Mouse (Mus musculus): Measurements from ENCODE around the gene Sox2.

Gene Sox2

DNA sequence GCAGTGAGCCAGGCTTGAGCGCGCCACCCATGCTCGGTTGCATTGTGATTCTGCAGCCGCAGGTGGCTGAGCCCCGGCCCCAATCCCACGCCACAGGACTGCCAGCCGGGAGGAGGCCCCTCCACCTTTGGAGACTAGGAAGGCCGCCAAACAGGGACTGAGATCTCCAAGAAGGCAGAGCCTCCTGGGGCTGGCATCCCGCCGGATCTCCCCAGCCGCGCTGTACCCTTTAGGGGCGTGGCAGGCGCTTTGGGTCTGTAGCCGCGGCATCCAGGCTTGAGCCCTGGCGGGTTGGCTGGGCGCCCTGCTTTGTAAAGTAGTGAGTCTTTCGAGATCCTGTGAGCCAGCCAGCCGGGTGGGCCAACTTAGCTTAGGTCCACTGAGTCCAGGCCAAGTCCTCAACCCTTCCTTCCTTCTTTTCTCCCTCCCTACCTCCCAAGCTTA, 7.7 kb upstream of the Sox2 start:
- in situ Hi-C loops (cut with MboI, MseI): loop anchor here (10.0 to 25.0 kb wide), 3 partner anchors 462 to 1422 kb away; partner anchors contain the start of gene Acad9

DNA sequence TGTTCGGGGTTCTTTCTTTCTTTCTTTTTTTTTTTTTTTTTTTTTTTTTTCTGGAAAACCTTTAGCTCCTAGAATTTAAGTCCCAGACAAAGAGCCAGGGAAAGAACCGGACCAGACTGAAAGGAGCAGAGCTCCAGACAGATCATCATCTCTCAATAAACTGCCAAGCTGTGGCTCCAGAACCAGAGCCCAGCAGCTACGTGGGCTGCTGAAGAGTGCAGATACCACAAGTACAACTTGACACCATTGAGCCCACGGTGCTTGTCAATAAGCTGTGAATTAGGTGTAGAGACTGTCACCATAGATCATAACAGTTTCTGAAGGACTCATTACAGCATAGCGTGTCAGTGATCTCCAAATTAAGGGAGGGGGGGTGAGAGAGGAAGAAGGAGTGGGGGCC, 7.1 kb upstream of the Sox2 start:
- in situ Hi-C loops (cut with MboI, MseI): loop anchor here (10.0 to 25.0 kb wide), 3 partner anchors 462 to 1422 kb away; partner anchors contain the start of gene Acad9

DNA sequence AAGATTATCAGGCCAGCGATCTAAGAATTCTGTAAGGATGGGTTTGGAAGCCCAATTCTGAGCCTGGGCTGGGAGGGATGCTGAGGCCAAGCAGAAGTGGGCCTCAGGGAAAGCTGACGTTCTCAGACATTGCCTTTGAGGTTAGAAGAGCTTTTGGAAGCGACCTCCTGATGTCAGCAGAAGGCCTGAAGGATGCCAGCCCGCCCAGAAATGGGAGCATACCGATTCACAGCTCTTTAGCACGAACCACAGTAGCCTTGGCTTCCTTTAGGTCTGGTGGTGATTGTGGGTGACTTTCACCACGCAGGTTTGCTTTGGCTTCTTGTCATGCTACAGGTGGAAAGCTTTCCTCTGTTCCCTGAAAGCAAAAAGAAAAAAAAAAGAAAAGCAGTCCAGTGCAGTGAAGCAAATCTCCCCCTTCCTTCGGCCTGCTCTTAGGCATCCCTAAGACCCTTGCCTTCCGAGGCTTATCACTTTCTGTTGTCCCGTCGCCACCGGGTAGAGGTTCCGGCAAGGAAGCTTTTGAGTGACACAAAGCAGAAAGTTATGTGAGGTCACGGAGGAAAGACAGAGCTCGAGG, 6.6 kb upstream of the Sox2 start:
- in situ Hi-C loops (cut with MboI, MseI): loop anchor here (10.0 to 25.0 kb wide), 3 partner anchors 461 to 1421 kb away; partner anchors contain the start of gene Acad9

DNA sequence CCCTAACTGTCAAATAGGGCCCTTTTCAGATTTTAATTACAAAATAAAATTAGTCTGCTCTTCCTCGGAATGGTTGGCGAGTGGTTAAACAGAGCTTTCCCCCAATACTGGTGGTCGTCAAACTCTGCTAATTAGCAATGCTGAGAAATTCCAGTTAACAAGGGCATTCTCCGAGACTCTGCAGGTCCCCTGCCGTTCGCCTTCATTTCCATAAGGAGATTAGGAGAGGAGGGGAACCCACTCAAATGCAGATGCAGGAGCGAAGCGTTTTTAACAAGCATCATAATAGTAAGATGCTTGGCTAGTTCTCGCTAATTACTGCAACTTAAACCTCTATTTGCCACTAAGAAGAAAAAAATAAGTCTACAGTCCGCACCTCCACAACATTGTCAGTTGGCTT, 4.0 kb upstream of the Sox2 start:
- in situ Hi-C loops (cut with MboI, MseI): loop anchor here (10.0 to 25.0 kb wide), 3 partner anchors 459 to 1419 kb away; partner anchors contain the start of gene Acad9

DNA sequence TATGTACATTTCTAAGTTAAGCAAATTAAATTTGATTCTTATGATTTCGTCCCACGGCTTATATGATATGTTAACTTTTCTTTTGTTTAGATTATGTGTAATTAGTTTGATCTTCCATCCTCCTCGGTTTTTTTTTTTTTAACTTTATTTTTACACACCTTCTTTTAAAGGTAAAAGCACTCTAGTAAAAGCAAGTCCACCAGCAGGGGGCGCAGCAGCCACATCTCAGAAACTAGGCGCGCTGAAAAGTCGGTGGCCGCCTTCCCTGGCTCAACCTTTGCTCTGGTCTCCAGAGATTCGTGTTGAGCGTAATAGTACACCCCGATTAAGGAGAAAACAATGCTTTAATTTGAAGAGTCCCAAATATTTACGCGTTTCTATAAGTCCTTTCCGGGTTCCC, 2.5 kb upstream of the Sox2 start:
- in situ Hi-C loops (cut with MboI, MseI): loop anchor here (10.0 to 25.0 kb wide), 3 partner anchors 457 to 1417 kb away; partner anchors contain the start of gene Acad9

DNA sequence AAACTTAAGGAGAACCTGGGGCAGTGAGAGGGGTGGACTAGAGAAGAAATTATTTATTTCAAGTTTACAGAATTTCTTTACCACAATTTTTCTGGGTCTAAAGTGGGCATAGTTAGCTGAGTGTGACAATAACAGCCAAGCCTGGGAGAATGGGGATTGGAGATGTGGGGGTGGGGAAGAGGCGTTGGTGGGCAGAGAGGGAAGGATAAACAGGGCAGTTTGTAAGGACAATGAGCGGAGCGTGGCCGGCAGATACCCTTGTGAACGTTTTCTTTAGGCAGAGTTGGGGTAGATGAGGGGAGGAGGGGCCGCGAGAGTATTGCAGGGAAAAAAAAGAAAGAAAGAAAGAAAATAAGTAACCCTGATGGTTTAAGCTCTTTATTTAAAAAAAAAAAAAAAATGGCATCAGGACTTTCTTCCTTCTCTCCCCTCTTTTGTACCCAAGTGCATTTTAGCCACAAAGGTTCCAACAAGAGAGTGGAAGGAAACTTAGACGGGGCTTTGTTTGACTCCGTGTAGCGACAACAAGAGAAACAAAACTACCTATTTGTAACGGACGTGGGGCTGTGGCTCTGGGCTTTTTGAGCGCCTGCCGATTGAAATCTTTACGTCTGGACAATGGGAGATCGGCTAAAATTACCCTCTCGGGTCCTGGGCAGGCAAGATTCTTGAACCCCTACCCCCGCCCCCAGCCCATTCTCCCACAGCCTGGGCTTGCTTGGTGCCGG, 1.9 kb upstream of the Sox2 start:
- in situ Hi-C loops (cut with MboI, MseI): loop anchor here (10.0 to 25.0 kb wide), 3 partner anchors 457 to 1417 kb away; partner anchors contain the start of gene Acad9

DNA sequence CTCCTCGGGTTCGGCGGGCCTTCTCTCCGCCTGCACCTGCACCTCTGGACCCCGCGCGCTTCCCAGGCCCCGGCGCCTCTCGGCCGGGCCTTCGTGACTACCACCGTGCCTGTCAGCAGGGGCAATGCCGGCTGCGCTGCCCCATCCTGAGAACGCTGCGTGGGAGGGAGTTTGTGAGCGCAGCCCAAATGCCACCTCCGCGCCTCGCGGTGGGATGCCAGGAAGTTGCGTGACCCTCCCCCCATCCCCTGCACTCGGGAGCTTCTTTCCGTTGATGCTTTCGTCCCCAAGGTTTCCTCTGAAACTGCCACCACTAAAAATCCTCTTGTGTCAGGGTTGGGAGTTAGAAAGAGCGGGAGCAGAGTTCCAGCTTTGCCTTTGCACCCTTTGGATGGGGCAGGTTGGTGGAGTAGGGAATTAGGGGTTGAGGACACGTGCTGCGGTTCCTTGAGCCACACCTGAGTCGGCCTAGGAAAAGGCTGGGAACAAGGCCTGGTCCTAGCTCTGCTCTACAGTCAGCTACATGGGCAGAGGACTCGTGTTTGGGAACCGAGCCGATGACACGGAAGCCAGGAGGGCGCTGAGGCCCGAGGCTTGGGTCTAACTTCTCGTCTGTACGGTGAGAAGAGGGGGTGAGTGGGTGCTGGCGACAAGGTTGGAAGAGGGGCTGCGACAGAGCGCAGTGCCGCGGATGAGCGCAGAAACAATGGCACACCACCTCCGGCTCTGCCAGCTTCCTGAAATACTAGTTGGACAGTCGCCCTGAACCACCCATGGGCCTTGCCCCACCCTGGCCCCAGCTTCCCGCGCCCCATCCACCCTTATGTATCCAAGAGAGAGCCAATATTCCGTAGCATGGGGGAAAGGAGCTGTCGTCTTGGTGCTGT, 1.1 kb upstream of the Sox2 start:
- in situ Hi-C loops (cut with MboI, MseI): loop anchor here (10.0 to 25.0 kb wide), 3 partner anchors 456 to 1416 kb away; partner anchors contain the start of gene Acad9

DNA sequence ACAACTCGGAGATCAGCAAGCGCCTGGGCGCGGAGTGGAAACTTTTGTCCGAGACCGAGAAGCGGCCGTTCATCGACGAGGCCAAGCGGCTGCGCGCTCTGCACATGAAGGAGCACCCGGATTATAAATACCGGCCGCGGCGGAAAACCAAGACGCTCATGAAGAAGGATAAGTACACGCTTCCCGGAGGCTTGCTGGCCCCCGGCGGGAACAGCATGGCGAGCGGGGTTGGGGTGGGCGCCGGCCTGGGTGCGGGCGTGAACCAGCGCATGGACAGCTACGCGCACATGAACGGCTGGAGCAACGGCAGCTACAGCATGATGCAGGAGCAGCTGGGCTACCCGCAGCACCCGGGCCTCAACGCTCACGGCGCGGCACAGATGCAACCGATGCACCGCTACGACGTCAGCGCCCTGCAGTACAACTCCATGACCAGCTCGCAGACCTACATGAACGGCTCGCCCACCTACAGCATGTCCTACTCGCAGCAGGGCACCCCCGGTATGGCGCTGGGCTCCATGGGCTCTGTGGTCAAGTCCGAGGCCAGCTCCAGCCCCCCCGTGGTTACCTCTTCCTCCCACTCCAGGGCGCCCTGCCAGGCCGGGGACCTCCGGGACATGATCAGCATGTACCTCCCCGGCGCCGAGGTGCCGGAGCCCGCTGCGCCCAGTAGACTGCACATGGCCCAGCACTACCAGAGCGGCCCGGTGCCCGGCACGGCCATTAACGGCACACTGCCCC, 586 bp downstream of the Sox2 start:
- in situ Hi-C loops (cut with MboI, MseI): loop anchor here (10.0 kb wide), 1 partner anchor 834 kb away; no protein-coding TSS in a partner anchor

DNA sequence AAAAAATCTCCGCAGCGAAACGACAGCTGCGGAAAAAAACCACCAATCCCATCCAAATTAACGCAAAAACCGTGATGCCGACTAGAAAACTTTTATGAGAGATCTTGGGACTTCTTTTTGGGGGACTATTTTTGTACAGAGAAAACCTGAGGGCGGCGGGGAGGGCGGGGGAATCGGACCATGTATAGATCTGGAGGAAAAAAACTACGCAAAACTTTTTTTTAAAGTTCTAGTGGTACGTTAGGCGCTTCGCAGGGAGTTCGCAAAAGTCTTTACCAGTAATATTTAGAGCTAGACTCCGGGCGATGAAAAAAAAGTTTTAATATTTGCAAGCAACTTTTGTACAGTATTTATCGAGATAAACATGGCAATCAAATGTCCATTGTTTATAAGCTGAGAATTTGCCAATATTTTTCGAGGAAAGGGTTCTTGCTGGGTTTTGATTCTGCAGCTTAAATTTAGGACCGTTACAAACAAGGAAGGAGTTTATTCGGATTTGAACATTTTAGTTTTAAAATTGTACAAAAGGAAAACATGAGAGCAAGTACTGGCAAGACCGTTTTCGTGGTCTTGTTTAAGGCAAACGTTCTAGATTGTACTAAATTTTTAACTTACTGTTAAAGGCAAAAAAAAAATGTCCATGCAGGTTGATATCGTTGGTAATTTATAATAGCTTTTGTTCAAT, 1.4 kb downstream of the Sox2 start:
- in situ Hi-C loops (cut with MboI, MseI): loop anchor here (10.0 kb wide), 1 partner anchor 833 kb away; no protein-coding TSS in a partner anchor

DNA sequence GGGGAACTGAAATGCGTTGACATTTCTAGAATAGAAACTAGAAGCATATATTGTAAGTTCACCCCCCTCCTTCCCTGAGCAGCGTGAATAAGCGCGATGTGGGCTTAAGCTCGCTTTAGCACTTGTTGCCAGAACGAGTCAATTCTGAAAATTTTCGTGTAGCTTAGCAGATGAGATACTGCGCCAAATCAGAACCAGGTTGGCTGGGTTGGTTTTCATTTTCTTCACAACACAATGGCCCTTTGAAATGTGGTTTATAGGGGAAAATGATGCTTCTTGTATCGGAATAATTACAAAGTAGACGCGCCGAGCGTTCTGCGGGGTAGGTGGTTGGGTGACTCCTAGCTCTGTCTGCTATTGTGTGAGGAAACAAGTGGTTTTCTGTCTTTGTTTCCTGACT, 2.4 kb downstream of the Sox2 start:
- in situ Hi-C loops (cut with MboI, MseI): loop anchor here (10.0 kb wide), 1 partner anchor 832 kb away; no protein-coding TSS in a partner anchor

DNA sequence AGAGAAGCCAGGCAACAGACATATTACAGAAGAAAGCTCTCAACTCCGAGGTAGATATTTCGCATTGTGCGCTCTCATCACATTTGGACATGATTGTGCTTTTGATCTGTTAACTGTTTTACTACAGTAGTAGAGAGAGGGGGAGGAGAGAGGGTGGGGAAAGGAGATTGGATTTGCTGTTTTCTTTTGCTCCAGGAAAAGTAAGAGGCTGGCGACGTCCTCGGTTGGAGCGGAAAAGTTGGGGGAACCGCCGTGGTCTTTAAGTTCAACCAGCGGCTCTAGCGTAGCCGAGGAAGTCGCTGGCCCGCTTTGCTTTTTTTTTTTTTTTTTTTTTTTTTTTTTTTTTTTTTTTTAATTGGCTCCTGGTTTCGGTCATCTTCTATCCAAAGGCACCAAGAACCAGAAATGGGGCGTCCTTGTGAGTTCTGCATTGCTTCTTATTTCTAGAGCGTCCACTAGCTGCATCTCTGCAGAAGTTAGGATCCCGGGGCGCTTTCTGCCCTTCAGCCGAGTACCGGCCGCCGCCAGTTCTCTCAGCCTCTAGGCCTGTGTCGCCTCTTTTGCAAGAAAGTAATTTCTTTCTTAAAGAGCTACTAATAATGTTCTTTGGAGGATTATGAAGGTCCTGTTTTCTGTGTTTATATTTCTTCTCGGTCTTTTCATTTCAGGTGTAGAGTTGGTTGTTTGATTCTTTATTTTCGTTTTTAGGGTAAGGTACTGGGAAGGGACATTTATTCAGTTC, 3.2 kb downstream of the Sox2 start:
- in situ Hi-C loops (cut with MboI, MseI): loop anchor here (10.0 kb wide), 1 partner anchor 831 kb away; no protein-coding TSS in a partner anchor

DNA sequence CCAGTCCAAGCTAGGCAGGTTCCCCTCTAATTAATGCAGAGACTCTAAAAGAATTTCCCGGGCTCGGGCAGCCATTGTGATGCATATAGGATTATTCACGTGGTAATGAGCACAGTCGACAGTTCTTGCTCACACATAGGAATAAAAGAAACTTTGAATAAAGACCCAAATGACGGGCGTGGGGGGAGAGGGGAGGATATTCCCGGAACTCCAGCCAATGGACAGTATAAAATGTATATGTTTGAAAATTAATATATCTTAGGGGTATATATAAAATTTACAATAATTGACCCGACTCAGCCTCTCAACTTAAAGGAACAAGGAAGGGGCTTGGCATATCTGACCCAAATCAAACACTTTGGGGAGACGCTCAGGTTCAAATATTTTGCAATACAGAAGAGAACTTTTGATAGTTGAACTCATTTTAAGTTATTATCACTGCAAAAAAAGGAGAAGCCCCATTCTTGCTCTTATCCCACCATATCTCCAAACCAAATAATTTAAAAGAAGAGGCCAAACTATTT, 3.8 kb downstream of the Sox2 start:
- in situ Hi-C loops (cut with MboI, MseI): loop anchor here (10.0 kb wide), 1 partner anchor 831 kb away; no protein-coding TSS in a partner anchor

DNA sequence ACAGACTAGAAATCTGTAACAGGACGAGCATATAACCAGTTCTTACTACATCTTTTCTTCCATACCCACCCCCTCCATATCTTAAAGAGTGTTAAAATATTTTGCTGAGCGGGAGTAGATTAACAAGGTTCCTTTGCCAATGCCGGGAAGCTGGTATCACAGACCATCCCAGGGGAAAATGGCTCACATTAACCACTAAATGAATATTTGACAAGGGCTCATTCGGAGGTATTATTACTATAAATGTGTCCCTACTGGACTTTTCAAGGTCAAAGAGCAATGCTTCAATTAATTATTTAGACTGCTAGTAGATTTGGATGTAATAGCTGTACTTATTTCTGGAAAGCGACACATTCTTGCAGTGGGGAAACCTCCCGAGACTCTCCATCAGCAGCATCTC, 4.6 kb downstream of the Sox2 start:
- in situ Hi-C loops (cut with MboI, MseI): loop anchor here (10.0 kb wide), 1 partner anchor 830 kb away; no protein-coding TSS in a partner anchor

DNA sequence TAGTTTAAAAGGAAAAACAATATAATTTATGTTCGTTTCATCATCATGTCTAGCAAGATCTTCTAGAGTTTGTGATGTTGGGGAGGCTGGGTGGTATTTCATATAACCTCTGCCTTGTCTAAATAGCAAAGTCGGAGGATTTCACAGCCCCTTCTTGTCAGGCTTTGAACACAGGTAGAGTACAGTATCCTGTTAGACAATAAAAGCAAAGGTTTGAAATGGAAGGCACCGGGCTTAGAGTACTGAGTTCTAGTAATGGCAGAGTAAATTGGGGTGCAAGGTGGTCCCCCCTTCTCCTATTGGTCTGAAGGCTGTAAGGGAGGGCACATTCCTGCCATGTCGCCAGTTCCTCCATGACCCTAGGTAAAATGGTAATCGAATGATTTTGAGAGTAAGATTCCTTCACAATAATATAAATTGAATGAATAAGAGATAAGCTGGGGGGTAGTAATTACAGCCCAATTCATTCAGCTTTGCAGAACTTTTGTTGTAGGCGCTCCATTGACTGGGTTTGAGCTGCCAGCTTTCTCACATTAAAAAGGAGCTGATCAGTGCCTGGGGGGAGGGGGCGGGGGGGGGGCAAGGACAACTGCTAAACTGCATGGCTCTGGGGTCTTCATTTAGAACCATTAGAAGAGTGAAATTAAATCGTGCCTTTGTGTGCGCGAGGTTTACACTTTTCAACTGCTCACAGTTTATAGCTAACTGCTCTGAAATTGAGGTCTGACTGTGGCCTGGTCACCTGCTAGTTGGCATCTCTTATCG, 5.3 kb downstream of the Sox2 start:
- in situ Hi-C loops (cut with MboI, MseI): loop anchor here (10.0 kb wide), 1 partner anchor 829 kb away; no protein-coding TSS in a partner anchor

DNA sequence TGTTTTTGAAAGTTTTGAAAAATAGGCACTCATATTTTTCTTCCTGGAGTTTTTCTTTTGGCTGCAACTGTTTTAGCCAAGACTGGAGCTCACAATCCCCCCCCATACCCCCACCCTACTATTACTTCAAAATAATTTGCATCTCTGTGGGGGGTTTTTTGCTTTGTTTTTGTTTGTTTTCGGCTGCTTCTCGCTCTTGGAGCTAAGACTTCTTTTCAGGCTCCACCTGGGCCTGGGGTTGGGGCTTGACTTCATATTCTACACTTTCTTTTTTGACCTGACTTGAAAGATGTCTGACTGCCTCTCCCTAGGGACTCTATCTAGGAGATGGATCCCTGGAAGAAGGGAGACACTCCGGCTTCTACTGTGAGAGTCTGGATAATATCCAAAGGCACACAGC, 5.9 kb downstream of the Sox2 start:
- in situ Hi-C loops (cut with MboI, MseI): loop anchor here (10.0 kb wide), 1 partner anchor 829 kb away; no protein-coding TSS in a partner anchor

DNA sequence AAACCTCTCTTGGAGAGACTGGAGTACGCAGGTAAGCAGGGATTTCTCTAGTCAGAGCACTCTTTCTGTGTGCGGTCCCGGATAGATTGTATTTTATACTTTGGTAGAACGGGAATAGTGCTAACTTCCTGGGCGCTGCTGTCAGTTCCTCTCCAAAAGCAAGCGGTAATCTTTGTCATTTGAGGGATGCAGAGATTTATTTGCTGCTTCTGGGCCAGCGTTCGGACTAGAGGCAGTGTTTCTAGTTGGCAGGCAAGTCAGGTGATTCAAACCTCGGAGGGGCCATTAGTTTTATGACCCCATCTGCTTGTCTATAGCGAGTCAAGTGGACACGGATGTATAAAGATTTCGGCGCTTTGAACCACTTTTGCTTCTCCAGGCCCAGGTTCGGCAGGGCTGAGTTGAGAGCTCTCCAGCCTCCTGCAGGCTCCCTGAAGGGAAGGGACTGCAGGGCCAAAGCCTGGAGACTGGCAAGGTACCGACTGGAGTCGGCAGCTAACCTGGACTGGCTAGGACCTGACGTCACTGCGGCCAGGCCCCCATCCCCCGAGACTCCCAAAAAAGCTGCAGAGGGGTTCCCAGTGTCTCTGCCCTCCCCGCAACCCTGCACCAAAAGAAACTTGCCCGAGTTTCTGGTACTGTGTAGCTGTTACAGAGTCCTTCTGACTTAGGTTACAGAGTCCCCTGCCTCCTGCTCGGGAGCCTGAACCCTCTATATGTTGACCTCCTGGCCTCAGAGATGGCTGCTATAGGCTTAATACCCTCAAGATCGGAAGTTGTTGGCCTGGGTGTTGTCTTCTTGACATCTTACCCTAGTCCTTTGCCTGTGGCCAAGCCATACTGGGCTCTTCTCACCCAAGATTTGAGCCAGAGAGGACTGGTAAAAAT, 6.9 kb downstream of the Sox2 start:
- in situ Hi-C loops (cut with MboI, MseI): loop anchor here (10.0 kb wide), 1 partner anchor 828 kb away; no protein-coding TSS in a partner anchor

DNA sequence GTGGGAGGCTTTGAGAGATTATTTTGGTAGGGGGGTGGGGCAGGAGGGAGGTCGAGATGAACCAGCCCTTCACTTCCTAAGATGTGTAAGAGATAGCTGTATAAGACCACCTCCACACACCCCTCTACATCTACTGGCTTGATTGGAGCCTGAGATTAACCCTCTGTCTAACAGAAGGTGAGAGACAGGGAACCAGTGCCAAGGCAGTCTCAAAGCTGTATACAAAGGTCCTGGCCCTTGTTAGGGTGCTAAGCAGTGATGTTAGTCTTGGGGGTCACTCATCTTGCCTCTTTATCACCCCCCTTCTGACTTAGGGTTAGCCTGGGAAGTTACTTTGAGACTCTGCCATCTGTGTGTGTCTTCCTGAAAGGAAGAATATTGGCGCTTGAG, 7.5 kb downstream of the Sox2 start:
- in situ Hi-C loops (cut with MboI, MseI): loop anchor here (10.0 kb wide), 1 partner anchor 827 kb away; no protein-coding TSS in a partner anchor
